Mouse (Mus musculus): ENCODE data around the gene Hpd.
"Not testable (repeated sequence)": the region's sequence is repeated elsewhere in the genome, so short reads cannot be mapped to it uniquely, and the experiment has no call there.

DNA sequence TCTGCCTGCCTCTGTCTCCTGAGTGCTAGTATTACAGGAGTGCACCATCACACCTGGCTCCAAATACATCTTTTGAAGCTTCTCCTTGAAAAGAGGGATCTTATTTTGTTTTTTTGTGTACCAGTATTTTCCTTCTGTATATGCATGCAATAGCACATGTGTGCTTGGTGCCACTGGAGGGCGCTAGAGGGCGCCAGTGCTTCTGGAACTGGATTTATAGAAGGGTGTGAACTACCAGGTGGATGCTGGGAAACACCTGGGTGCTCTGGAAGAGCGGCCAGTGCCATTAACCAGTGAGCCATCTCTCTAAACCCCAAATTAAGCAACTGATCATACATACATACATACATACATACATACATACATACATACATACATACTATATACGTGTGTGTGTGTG is 20.2 kb upstream of the Hpd start:
- TF ChIP-seq CTCF (IDR thresholded peaks at IDR 0.05; ENCODE audit: extremely low read depth, insufficient read length, insufficient replicate concordance, low read depth, low read length); POLR2A (IDR thresholded peaks at IDR 0.05; ENCODE audit: low read depth, low read length): not testable (repeated sequence)
